Mouse (Mus musculus): ENCODE measurements around the gene Sh3bp5. TPM values are rescaled to one million over a fixed set of nuclear protein-coding genes. Genes with fewer than 3 reads are reported as not detected.
A peak's percentile ranks its signal among the peaks of the same experiment; 100 is the strongest.
"Not testable (repeated sequence)": the region's sequence is repeated elsewhere in the genome, so short reads cannot be mapped to it uniquely, and the experiment has no call there.

The Sh3bp5 gene
- polyA plus RNA-seq, 1 experiment from 2014 or later = 38.4 TPM

DNA sequence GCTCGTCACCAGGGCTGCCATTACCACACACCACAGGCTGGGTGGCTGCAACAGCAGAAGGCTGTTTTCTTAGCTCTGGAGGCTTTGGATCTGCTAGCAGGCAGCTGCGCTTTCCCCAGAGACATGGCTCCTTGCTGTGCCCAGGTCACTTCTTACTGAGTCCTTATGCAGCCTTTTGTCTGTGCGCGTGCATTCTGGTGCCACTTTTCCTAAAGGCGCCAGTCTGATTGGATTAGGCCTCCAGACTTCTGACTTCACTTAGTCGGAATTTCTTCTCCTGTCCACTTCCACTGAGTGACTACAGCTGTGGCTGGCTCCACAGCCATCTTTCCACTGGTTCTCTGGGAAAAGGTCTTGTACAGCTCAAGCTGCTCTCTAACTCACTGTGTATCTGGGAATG lies 27.0 kb upstream of the Sh3bp5 start:
- 0 out of 2 replicates have a peak overlapping the region, but pooled peaks have one; percentile 32 for H3K27ac ChIP-seq (ENCODE audit: low read length)
- H3K4me3 ChIP-seq (ENCODE audit: low read depth, low read length) = no peak overlapping the region
- H3K4me1 ChIP-seq (ENCODE audit: insufficient read depth, low read depth, low read length) = no peaks in the 10 kb centered on the region
- DNase-seq (ENCODE audit: low spot score) = peak; percentile 66
- no peaks in the 10 kb centered on the region for H3K27me3 ChIP-seq (replicated peaks; ENCODE audit: insufficient read depth, low read length)
- H3K9me3 ChIP-seq (ENCODE audit: low read length) = no peaks in the 10 kb centered on the region
- H3K4me2 ChIP-seq (replicated peaks; ENCODE audit: low read depth, low read length) = no peak overlapping the region
- peak; percentile 78 for ATAC-seq
- no peaks in the 10 kb centered on the region for H3K36me3 ChIP-seq (ENCODE audit: insufficient read depth, low read length)
- WGBS = 59% methylated on average over 6 of the region's 6 CpGs
- H3K9ac ChIP-seq (replicated peaks; ENCODE audit: low read depth) = no peak overlapping the region
- TF ChIP-seq EP300 (IDR thresholded peaks at IDR 0.05) = no peak
- no peak for TF ChIP-seq CTCF (IDR thresholded peaks at IDR 0.05)

DNA sequence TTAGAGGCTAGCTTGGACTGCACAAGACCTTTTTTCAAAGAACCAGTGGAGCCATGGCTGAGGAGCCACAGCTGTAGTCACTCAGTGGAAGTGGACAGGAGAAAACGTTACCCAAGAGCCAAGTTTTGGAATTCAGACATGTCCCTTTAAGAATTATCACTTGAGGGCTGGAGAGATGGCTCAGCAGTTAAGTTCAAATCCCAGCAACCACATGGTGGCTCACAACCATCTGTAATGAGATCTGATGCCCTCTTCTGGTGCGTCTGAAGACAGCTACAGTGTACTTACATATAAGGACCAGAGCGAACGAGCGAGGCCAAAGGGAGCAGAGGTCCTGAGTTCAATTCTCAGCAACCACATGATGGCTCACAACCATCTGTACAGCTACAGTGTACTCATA lies 26.3 kb upstream of the Sh3bp5 start:
- H3K9me3 ChIP-seq (ENCODE audit: low read length); H3K36me3 ChIP-seq (ENCODE audit: insufficient read depth, low read length); H3K4me3 ChIP-seq (ENCODE audit: low read depth, low read length); H3K4me2 ChIP-seq (replicated peaks; ENCODE audit: low read depth, low read length); H3K27me3 ChIP-seq (replicated peaks; ENCODE audit: insufficient read depth, low read length); H3K4me1 ChIP-seq (ENCODE audit: insufficient read depth, low read depth, low read length); H3K9ac ChIP-seq (replicated peaks; ENCODE audit: low read depth); H3K27ac ChIP-seq (ENCODE audit: low read length): not testable (repeated sequence)
- ATAC-seq = peak; percentile 25; the same call in 1 of the 2 replicates
- peak; percentile 65 for DNase-seq (ENCODE audit: low spot score)
- peak; percentile 32 for TF ChIP-seq CTCF (IDR thresholded peaks at IDR 0.05)
- WGBS = 76% methylated on average over 5 of the region's 5 CpGs

DNA sequence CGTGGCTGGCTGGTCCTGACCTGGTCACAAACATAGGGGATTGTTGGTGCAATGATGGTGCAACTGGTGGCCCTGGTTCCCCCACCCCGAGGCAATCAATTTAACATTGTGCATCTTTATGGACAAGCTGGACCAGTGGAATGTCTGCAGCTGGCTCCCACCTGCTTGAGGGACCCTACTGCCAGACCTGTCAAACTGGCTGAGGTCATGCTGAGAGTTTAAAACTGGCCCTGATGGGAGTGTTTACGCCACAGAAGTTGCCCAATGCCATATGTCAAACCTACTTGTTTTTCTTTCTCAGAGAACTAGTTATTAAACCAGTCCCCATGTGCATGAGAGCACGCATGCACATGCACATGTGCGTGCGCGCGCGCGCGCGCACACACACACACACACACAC lies 22.1 kb upstream of the Sh3bp5 start:
- WGBS = 82% methylated on average over 12 of the region's 12 CpGs
- H3K4me2 ChIP-seq (replicated peaks; ENCODE audit: low read depth, low read length) = no peak overlapping the region
- ATAC-seq (peak; percentile 56), DNase-seq (ENCODE audit: low spot score) (peak; percentile 50)
- H3K9me3 ChIP-seq (ENCODE audit: low read length) = no peaks in the 10 kb centered on the region
- no peaks in the 10 kb centered on the region for H3K36me3 ChIP-seq (ENCODE audit: insufficient read depth, low read length)
- no peaks in the 10 kb centered on the region for H3K27me3 ChIP-seq (replicated peaks; ENCODE audit: insufficient read depth, low read length)
- H3K4me3 ChIP-seq (ENCODE audit: low read depth, low read length) = no peak overlapping the region
- no peak for TF ChIP-seq CTCF (IDR thresholded peaks at IDR 0.05)
- no peaks in the 10 kb centered on the region for H3K4me1 ChIP-seq (ENCODE audit: insufficient read depth, low read depth, low read length)
- no peak overlapping the region for H3K9ac ChIP-seq (replicated peaks; ENCODE audit: low read depth)
- H3K27ac ChIP-seq (ENCODE audit: low read length) = no peak overlapping the region

DNA sequence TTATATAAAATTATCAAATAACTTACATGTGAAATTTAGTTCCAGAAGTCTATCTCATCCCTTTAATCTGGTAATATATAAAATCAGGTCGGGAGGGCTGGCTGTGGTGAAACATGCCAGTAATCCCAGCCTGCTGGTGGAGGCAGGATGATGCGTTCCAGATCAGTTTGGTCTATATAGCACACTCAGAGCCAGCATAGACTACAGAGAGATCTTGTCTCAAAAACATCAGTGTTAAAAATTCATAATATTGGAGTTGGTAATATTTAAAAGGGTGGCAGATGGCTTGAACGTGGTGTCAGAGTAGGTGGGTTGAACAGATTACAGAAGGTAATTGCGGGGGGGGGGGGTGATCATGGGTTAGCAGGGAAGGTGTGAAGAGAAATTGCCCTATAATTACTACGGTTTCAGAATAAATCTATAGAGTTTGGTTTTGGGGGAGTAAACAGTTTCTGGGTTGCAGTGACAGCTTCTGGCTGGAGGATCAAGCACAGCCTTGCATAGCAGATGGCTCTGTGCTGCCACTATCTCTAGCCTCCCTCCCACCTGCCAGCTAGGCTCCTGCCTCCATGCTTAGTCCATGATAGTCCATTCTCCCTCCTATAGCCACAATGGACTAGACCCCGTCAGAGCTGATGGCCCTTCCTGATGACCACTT lies 20.3 kb upstream of the Sh3bp5 start:
- no peak for TF ChIP-seq CTCF (IDR thresholded peaks at IDR 0.05)
- TF ChIP-seq EP300 (IDR thresholded peaks at IDR 0.05) = no peak
- Histone ChIP-seq H3K27ac (ENCODE audit: low read length) (no peak overlapping the region), H3K27me3 (replicated peaks; ENCODE audit: insufficient read depth, low read length) (no peaks in the 10 kb centered on the region), H3K4me1 (ENCODE audit: insufficient read depth, low read depth, low read length) (no peaks in the 10 kb centered on the region), H3K9ac (replicated peaks; ENCODE audit: low read depth) (no peak overlapping the region), H3K4me2 (replicated peaks; ENCODE audit: low read depth, low read length) (no peak overlapping the region), H3K36me3 (ENCODE audit: insufficient read depth, low read length) (no peaks in the 10 kb centered on the region), H3K4me3 (ENCODE audit: low read depth, low read length) (no peak overlapping the region), H3K9me3 (ENCODE audit: low read length) (no peaks in the 10 kb centered on the region)
- ATAC-seq (no peak), DNase-seq (ENCODE audit: low spot score) (no peak)
- 76% methylated on average over 6 of the region's 6 CpGs for WGBS

DNA sequence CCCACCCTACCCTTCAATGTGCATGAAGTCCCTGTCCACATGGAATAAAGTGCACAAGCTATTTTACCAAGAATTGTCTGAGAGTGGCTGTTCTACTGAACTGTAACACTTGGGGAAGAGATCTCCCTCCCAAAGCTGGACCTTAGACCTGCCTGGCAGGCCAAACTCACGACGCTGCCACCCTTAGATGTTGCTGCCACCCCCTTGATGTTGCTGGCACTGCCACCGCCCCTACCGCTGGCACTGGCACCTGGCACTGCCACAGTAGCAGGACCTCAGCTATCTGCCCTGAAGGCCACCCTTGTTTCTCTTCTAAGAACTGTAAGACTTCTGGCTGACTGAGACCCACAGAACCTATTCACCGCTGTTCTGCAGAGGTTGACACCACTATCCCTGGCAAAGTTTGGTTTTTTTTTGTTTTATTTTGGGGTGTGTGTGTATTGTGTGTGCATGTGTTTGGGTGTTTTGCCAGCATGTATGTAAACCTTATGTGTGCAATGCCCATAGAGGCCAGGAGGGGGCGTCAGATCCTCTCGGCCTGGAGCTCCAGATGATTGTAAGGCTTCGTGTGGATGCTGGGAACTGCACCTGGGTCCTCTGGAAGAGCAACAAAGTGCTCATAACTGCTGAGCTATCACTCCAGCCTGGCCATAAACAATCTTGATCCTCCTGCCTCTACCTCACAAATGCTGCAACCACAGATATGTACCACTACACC lies 19.1 kb upstream of the Sh3bp5 start:
- Histone ChIP-seq H3K36me3 (ENCODE audit: insufficient read depth, low read length) (no peaks in the 10 kb centered on the region), H3K4me2 (replicated peaks; ENCODE audit: low read depth, low read length) (no peak overlapping the region), H3K9ac (replicated peaks; ENCODE audit: low read depth) (no peak overlapping the region), H3K9me3 (ENCODE audit: low read length) (no peaks in the 10 kb centered on the region), H3K27me3 (replicated peaks; ENCODE audit: insufficient read depth, low read length) (no peaks in the 10 kb centered on the region), H3K4me1 (ENCODE audit: insufficient read depth, low read depth, low read length) (no peaks in the 10 kb centered on the region), H3K4me3 (ENCODE audit: low read depth, low read length) (no peak overlapping the region), H3K27ac (ENCODE audit: low read length) (no peak overlapping the region)
- no peak for ATAC-seq
- TF ChIP-seq EP300 (IDR thresholded peaks at IDR 0.05) = no peak
- peak; percentile 33 for TF ChIP-seq CTCF (IDR thresholded peaks at IDR 0.05)
- no peak for DNase-seq (ENCODE audit: low spot score)
- WGBS = 80% methylated on average over 8 of the region's 8 CpGs

DNA sequence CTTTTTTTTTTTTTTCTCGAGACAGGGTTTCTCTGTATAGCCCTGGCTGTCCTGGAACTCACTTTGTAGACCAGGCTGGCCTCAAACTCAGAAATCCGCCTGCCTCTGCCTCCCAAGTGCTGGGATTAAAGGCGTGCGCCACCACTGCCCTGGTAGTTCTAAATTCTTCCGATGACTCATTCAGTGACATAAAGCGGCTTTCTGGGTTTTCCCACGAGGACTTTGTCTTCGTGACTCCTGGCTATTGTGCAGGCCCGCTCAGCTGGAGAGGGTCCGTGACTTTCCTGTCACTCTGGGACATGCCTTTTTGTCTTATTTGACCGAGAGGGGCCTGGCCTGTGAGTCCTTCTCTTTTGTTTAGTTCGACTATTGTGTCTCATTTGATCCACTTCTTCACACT lies 18.1 kb upstream of the Sh3bp5 start:
- H3K27ac ChIP-seq (ENCODE audit: low read length); H3K4me3 ChIP-seq (ENCODE audit: low read depth, low read length); H3K4me1 ChIP-seq (ENCODE audit: insufficient read depth, low read depth, low read length); H3K36me3 ChIP-seq (ENCODE audit: insufficient read depth, low read length); DNase-seq (ENCODE audit: low spot score); ATAC-seq; H3K9me3 ChIP-seq (ENCODE audit: low read length); H3K4me2 ChIP-seq (replicated peaks; ENCODE audit: low read depth, low read length); H3K27me3 ChIP-seq (replicated peaks; ENCODE audit: insufficient read depth, low read length); H3K9ac ChIP-seq (replicated peaks; ENCODE audit: low read depth): not testable (repeated sequence)
- 84% methylated on average over 12 of the region's 12 CpGs for WGBS
